Mouse (Mus musculus) embryo, embryonic 11.5 days (tissue): Measurements from ENCODE around the gene Tbc1d13.
"Not testable (repeated sequence)": the region's sequence is repeated elsewhere in the genome, so short reads cannot be mapped to it uniquely, and the experiment has no call there.

Source experiments
- DNase-seq: peaks from one replicate; pipeline ENCODE4 v3.0.0-alpha.2; 2012; ENCODE audit warnings: low read depth, low spot score

Tbc1d13 gene

GRCm38 (mm10) chr2:30128789-30129188 lies 4.8 kb upstream of the Tbc1d13 start:
- no peak for DNase-seq

DNA sequence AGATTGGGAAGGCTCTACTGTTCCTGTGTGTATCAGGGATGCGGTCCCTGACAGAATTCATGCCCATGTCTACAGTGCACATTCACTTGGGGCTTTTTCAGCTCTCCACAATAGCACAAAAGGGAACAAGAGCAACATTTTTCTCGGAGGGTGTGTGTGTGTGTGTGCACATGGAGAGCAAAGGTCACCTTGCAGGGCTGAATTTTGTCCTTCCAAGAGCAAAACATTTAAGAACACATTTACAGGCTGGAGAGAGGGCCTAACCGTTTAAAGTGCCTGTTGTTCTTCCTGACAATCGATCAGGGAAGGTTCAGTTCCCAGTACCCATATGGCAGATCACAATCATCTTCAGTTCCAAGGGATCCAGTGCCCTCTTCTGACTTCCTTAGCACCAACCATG lies 3.4 kb upstream of the Tbc1d13 start:
- DNase-seq = no peak

GRCm38 (mm10) chr2:30131240-30131639 lies 2.3 kb upstream of the Tbc1d13 start:
- DNase-seq = not testable (repeated sequence)

DNA sequence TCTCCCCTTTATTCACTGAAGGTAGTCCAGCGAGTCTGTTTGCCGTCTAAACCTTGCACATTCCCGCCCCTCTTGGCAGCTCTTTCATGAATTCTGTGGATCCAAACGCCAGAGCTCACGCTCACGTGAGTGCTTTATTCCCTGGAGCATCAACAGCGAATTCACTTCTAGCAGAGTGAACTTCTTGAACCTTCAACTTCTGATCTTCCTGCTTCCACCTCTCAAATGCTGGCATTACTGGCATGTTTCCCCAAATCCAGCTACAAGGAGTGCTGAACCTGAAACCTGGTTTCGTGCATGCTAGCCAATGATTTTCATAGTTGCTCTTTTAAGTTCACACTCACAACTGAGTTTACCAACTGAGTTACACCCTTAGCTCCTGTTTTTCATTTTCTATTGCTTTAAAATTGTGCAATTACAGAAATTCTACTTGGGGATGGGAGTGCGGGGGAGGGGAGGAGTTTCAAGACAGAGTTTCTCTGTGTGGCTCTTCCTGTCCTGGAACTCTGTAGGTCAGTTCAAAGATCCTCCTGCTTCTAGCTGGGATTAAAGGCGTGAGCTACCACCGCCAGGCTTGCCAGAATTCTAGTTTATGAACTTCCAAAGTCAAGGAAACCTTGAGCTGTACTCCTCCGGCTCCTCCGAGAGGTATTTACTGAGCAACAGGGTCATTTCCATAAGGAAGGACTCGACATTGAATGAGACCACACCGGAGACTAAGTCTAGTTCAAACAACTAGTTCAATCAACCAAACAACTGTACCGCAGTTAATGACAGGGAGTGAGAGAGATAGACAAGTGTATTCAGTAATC lies 539 bp upstream of the Tbc1d13 start:
- no peak for DNase-seq

GRCm38 (mm10) chr2:30134378-30134711 lies 799 bp downstream of the Tbc1d13 start:
- no peak for DNase-seq

GRCm38 (mm10) chr2:30134928-30135620 lies 1.5 kb downstream of the Tbc1d13 start:
- DNase-seq = no peak

GRCm38 (mm10) chr2:30136458-30136857 lies 2.9 kb downstream of the Tbc1d13 start:
- DNase-seq = no peak

DNA sequence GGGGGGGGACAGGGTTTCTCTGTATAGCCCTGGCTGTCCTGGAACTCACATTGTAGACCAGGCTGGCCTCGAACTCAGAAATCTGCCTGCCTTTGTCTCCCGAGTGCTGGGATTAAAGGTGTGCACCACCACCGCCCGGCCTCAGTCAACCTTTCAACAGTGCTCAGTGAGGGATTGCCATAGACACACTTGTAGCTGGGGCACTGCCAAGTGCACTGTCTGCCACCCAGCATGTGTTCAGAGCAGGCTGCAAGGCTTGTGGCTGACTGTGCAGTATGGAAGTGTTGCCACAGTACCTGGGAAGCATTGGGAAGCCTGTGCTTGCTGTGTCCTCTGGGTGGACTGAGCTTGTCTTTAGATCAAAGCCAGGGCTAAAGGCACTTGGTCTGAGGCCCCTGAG lies 6.5 kb downstream of the Tbc1d13 start:
- not testable (repeated sequence) for DNase-seq

- no peak for DNase-seq
Measured at GRCm38 (mm10) chr2:30144436-30144835, 10.9 kb downstream of the Tbc1d13 start.

- no peak for DNase-seq
Measured at GRCm38 (mm10) chr2:30147466-30147865, 13.9 kb downstream of the Tbc1d13 start.

- DNase-seq = no peak
Measured at GRCm38 (mm10) chr2:30151840-30152239, 18.3 kb downstream of the Tbc1d13 start.

GRCm38 (mm10) chr2:30152616-30153015 lies 19.1 kb downstream of the Tbc1d13 start:
- DNase-seq = no peak

DNA sequence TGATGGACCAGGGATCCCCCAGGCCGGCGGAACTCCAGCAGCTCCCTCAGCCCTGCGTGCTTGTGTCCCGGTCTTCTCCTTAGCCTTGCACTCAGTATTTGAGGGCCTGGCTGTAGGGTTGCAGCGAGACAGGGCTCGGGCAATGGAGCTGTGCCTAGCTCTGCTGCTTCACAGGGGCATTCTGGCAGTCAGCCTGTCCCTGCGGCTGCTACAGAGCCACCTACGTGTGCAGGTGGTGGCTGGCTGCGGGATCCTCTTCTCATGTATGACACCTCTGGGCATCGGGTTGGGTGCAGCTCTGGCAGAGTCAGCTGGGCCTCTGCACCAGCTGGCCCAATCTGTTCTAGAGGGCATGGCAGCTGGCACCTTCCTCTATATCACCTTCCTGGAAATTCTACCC lies 26.3 kb downstream of the Tbc1d13 start:
- DNase-seq = not testable (repeated sequence)

DNA sequence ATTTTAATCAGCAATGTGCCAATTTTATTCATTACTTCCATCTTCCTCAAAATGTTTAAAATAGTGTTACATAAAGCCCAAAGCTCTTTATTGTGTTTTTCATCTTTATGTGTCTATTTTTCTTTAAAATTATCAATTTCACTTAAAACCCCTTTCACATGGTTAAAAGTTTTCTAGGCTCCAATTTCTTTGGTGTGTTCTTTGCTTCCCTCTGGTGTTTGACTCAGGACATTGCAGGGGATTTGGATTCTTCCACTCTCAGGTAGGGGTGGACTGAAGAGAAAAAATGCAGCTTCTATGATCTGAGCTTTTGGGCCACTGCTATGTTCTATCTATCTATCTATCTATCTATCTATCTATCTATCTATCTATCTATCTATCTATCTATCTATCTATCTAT lies 28.3 kb downstream of the Tbc1d13 start:
- DNase-seq = peak; percentile 34

DNA sequence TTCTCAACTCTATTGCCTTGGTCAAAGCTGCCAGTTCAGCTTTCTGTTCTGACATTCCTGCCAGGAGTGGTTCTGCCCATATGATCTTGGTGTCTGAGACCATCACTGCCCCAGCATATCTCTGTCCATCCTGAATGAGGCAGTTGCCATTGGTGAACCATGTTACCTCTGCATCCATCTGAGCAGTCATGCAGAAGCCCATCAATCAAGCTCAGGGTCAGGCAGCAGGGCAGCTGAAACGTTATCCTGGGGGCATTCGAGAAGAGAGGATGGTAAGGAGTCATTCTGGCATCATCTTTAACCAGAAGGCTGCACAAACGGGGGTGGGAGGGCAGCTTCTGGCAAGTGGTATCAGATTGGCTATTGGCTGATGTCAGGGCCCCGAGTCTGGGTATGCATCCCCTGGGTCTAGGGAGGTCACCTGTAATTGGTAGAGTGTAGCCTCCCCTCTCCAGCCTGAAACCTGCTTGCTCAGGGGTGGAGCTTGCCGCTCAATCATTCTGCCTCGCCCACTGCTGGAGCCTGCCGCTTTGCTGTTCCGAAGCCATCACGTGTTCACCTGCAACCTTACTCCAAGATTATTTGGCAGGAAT lies 30.9 kb downstream of the Tbc1d13 start:
- DNase-seq = no peak

- no peak for DNase-seq
Measured at GRCm38 (mm10) chr2:30166677-30167076, 33.1 kb downstream of the Tbc1d13 start.

DNA sequence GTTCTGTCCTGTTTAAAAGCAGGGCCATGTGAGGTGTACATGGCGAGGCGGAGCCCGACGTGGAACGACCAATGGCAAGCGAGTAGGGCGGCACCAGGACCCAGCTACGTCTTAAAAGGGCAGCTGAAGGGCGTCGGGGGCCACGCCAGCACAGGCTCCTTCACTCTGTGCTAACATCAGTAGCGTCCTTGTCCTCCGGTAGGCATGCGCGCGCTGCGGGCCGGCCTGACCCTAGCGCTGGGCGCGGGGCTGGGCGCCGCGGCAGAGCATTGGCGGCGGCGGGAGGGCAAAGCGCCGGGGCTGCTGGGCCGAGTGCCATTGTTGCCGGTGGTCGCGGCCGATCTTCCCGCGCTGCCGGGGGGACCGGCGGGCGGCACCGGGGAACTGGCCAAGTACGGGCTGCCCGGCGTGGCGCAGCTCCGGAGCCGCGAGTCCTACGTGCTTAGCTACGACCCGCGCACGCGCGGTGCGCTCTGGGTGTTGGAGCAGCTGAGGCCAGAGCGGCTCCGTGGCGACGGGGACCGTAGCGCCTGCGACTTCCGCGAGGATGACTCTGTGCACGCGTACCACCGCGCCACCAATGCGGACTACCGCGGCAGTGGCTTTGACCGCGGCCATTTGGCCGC lies 37.9 kb downstream of the Tbc1d13 start, which contains the start of gene Endog:
TSS of gene Endog (plus strand) at position 123 of the 626 bp plus-strand sequence.
- DNase-seq = peak; percentile 65

DNA sequence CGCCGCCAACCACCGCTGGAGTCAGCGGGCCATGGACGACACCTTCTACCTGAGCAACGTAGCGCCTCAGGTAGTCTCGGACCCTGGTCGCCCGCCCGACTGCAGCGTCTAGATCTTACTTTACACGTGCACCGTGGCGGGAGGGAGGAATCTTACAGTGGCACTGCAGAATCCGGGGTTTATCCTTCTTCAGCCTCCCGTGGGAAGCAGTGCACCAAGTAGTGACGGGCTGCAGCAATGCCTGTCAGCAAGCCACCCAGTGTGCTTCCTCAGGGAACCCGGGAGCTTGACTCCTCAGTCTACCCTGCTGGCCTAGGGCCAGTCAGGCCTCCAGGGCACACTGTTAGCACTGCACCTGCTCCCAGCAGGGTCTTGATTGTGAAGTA lies 38.4 kb downstream of the Tbc1d13 start:
- no peak for DNase-seq

GRCm38 (mm10) chr2:30173541-30174240 lies 40.1 kb downstream of the Tbc1d13 start:
- DNase-seq = no peak

DNA sequence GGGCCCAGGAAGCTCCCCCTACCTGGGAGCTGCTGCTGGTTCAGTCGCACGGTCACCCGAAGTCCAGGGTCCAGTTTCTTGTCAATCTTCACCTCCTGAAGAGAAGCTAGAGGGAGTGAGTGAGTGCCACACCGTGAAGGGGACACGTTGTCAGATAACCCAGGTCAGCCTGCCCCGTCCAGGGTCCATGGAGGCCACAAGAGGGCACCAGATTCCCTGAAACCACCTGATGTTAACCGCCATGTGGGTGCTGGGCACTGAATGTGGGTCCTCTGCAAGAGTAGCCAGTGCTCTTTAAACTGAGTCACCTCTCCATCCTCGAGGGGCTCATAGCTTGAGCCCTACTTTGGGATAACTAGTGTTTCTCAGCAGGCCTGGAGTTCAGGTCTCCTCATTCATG lies 42.4 kb downstream of the Tbc1d13 start:
- DNase-seq = no peak

GRCm38 (mm10) chr2:30176561-30176960 lies 43.0 kb downstream of the Tbc1d13 start:
- no peak for DNase-seq
